Mouse (Mus musculus): ENCODE results near the gene Abcb9.

DNA sequence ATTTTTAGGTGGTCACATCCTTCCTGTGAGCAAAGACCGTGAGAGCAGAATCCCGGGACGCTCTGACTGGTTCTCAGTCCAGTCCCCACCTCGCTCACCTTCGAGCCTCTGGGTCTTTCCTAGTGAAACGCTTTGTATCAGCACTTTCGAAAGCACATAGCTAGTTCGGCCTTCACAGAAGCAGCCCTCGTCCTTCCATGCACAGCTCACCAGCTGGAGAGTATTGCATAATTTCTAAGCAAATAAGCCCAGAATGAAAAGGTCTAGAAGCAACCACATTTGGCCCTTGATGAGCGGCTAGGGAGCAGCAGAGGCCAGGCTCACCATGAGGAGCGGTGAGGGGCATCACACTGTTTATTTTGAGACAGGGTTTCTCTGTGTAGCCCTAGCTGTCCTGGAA, 74.5 kb downstream of the Abcb9 start:
- TF ChIP-seq CTCF (IDR thresholded peaks at IDR 0.05): no peak
- no peak for TF ChIP-seq EP300 (IDR thresholded peaks at IDR 0.05; ENCODE audit: insufficient read depth, low read depth, low read length)

Data from heart, adult 2 months (tissue).